Mouse (Mus musculus) hindbrain, embryonic 16.5 days (tissue): Measurements from ENCODE around the gene Fa2h. TPM values are rescaled to one million over a fixed set of nuclear protein-coding genes. Genes with fewer than 3 reads are reported as not detected.

Experiments
- ATAC-seq: fragments of 200-750 bp; cut with Nextera tagmentation; 2 replicates; pipeline ENCODE4 v1.8.0; 2017; ENCODE audit warnings: moderate TSS enrichment, moderate library complexity
- H3K27ac ChIP-seq: fragments of 300-500 bp; sonication (generic); 2 replicates; pipeline ENCODE4 v1.5.1; 2014; ENCODE audit warnings: low read depth, mild to moderate bottlenecking, control low read depth, low read length, moderate library complexity
- H3K27me3 ChIP-seq: fragments of 300-500 bp; sonication (generic); replicated peaks from 2 replicates; pipeline ENCODE4 v1.6.1; 2014; ENCODE audit warnings: low read length; ENCODE audit not compliant: control insufficient read depth, insufficient read depth
- H3K36me3 ChIP-seq: fragments of 300-500 bp; sonication (generic); 2 replicates; pipeline ENCODE4 v1.6.1; 2014; ENCODE audit warnings: mild to moderate bottlenecking, low read length, moderate library complexity, mixed read lengths; ENCODE audit not compliant: control insufficient read depth, insufficient read depth
- H3K4me1 ChIP-seq: fragments of 300-500 bp; sonication (generic); 2 replicates; pipeline ENCODE4 v1.6.1; 2014; ENCODE audit warnings: low read depth, low read length; ENCODE audit not compliant: control insufficient read depth, insufficient read depth
- H3K4me2 ChIP-seq: fragments of 300-500 bp; sonication (generic); 2 replicates; pipeline ENCODE4 v1.6.1; 2014; ENCODE audit warnings: mild to moderate bottlenecking, low read length, control low read depth, moderate library complexity
- H3K4me3 ChIP-seq: fragments of 300-500 bp; sonication (generic); 2 replicates; pipeline ENCODE4 v1.5.1; 2014; ENCODE audit warnings: mild to moderate bottlenecking, low read length, control low read depth, moderate library complexity
- H3K9ac ChIP-seq: fragments of 300-500 bp; sonication (generic); 2 replicates; pipeline ENCODE4 v1.6.1; 2014; ENCODE audit warnings: low read depth, mild to moderate bottlenecking, control low read depth, low read length, moderate library complexity
- H3K9me3 ChIP-seq: fragments of 300-500 bp; sonication (generic); 2 replicates; pipeline ENCODE4 v1.6.1; 2014; ENCODE audit warnings: mild to moderate bottlenecking, low read length, moderate library complexity; ENCODE audit not compliant: control insufficient read depth
- WGBS: fragments of 180-500 bp; shearing (Covaris S2); extraction: QIAGEN DNeasy Blood & Tissue Kit; methylation state at CpG from one replicate; pipeline ENCODE4 v1.1.7; 2014; 5-methylcytosine and 5-hydroxymethylcytosine counted together
- polyA plus RNA-seq: library from polyadenylated mRNA; unstranded; fragments of >200 nt; fragmentation: Nextera tagmentation; extraction: Ambion mirVana; gene quantifications from 2 replicates; pipeline ENCODE4 v1.2.1, GENCODE M21; 2015

Gene Fa2h
- polyA plus RNA-seq, 1 experiment from 2014 or later = 1.5 TPM

DNA sequence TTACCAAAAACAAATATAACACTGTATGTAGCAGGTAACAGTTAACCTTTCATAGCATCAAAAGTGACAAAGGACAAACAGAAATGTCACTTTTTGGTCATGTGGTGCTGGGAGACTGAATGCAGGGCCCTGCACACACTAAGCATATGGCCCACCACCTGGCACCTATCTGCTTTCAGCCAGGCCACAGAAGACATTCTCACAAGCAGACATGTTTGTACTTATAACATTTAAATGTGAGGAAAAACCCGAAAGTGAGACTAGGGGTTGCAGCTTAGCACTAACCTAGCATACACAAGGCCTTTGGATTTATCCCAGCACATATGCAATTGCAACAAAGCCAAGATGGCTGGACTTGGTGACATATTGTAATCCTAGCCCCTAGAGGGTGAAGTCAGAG lies 95.6 kb downstream of the Fa2h start:
- H3K27ac ChIP-seq = no peak overlapping the region
- peaks cover 11% of the 10 kb centered on the region for H3K36me3 ChIP-seq
- H3K27me3 ChIP-seq = no peaks in the 10 kb centered on the region
- 85% methylated on average over 1 of the region's 1 CpGs for WGBS
- H3K4me2 ChIP-seq = no peak overlapping the region; the same call in 1 of the 2 replicates
- H3K9me3 ChIP-seq = no peaks in the 10 kb centered on the region
- H3K4me1 ChIP-seq = peaks cover 9% of the 10 kb centered on the region
- no peak overlapping the region for H3K9ac ChIP-seq
- H3K4me3 ChIP-seq = no peak overlapping the region
- ATAC-seq = no peak

Other genes with a start within 250 kb of the Fa2h start
- gene Glg1, start 134.6 kb downstream of the Fa2h start, polyA plus RNA-seq = 58.1 and 66.1 TPM in 2 replicates
- 21.7 and 26.6 TPM in 2 replicates for gene Rfwd3, start 93.6 kb downstream of the Fa2h start, polyA plus RNA-seq
- 0.35 and 0.50 TPM in 2 replicates for gene Mlkl, start 55.6 kb downstream of the Fa2h start, polyA plus RNA-seq
- 7.6 and 9.3 TPM in 2 replicates for gene Wdr59, start 128.3 kb upstream of the Fa2h start, polyA plus RNA-seq
- gene Znrf1, start 142.3 kb upstream of the Fa2h start, polyA plus RNA-seq = 65.7 and 69.1 TPM in 2 replicates
- 1.3 and 1.5 TPM in 2 replicates for gene Ldhd, start 236.6 kb upstream of the Fa2h start, polyA plus RNA-seq
- 25.1 and 25.5 TPM in 2 replicates for gene Zfp1, start 249.6 kb upstream of the Fa2h start, polyA plus RNA-seq